Mouse (Mus musculus) kidney, postnatal 25 days (tissue): ENCODE measurements around the gene Ptgfrn.

Source experiments
- DNase-seq, 2 experiments: peaks; one replicate each; pipeline ENCODE4 v3.0.0; 2021; ENCODE audit warnings: mixed read lengths in 2 of 2

The Ptgfrn gene

DNA sequence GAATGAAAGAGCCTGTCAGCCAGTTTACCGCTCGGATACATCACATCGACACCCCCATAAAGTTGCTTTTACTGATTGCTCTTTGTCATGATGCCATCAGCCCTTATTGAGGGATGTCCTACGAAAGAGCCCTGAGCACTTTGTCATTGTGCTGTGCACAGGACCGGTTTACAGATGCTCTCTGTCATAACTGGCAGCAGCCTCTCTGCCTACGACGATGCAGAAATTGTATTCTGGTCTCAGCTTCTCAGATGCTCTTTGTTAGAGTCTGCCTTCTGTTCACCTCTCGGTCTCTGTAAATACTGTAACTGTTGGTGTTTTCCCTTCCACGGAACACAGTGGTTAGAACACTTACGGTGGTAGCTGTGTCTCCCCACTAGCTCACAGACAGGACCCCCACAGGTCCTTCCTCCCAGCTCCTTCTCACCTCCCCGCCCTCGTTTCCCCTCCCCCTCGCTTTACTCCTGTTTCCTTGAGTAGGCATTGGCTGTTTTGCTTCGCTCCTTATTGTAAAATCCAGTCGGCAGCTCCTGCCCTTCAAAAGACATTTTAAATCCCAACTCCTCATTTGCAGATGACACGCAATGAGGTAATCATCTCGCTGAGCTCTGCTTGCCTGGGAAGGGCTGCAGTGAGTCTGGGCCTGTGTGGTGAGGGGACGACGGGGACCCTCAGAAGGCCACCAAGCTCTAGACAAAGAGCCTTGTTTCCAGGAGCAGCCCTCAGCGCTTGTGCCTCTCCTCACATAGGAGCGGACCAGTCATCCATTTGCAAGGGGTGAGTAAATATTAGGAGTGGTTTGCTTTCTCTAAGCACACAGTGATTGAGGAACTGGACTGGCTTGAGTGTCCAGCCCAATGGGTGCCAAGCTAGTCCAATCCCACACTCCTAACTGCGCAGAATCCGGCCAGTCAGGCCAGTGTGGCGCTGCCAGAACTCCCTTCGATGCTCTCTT, 6.6 kb upstream of the Ptgfrn start:
- DNase-seq = no peak

DNA sequence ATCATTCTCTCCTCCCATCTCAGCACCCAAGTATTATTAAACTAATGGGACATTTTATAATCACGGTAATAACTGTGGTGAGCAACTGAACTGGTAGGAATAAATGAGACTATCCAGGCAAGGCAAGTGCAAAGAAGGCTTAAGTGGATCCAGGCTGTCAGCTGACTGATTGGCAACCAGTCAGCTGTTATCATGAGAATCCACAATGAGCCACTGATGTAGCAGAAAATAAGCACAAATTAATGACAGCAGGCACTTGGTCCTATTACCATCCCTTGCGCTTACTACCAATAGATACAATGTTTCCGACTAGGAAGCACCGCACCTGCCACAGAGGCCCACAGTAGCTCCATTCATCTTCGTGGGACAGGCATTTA, 2.4 kb upstream of the Ptgfrn start:
- DNase-seq = no peak

GRCm38 (mm10) chr3:101111848-101112517, 1.9 kb upstream of the Ptgfrn start:
- DNase-seq = no peak

- no peak for DNase-seq
These were observed 1.2 kb upstream of the Ptgfrn start for GRCm38 (mm10) chr3:101111321-101111720.

GRCm38 (mm10) chr3:101110838-101111103, 693 bp upstream of the Ptgfrn start:
- no peak for DNase-seq

DNA sequence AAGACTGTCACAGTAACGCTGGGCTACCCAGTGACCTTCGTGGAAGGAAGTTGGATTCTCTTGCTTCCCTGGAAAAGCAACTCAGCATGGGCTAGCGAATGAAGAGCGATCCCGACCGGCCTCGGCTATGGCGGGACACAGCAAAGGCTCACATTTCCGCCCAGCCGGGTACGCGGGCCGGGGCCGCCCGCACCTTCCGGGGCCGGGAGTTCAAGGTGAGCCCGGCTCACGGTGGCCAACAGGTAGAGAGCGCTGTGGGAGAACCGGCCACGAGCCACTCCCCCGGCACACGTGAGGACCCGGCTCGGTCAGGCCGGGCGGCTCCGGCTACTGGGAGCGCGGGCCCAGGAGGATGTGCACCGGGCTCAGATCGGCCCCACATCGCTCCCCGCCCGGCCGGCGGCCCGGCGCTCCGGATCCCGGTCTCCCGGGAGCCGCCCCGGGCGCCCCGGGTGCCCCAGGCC, 488 bp downstream of the Ptgfrn start:
- peak; percentile 56 to 84 for DNase-seq

- no peak for DNase-seq
These were observed 1.2 kb downstream of the Ptgfrn start for GRCm38 (mm10) chr3:101108848-101109247.

DNA sequence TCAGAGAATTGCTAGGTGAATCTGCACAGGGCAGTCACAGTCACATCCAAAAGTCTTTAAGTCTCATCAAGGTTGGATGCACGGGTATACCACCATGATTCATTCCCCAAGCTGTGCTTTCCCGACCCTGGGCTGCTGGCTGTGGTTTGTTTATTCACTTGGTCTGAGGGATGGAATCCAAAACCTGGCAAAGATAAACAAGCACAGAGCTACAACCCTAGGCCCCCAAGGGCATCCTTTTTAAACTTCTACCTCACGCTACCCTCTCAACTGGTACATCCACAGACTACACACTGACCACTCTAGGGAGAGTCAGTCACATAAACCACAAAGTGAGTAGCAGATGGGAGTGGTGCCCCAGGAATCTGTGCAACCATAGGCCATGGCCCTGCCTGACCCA, 1.8 kb downstream of the Ptgfrn start:
- DNase-seq = no peak

GRCm38 (mm10) chr3:101106326-101106725, 3.8 kb downstream of the Ptgfrn start:
- no peak for DNase-seq

GRCm38 (mm10) chr3:101105486-101105885, 4.6 kb downstream of the Ptgfrn start:
- no peak for DNase-seq

DNA sequence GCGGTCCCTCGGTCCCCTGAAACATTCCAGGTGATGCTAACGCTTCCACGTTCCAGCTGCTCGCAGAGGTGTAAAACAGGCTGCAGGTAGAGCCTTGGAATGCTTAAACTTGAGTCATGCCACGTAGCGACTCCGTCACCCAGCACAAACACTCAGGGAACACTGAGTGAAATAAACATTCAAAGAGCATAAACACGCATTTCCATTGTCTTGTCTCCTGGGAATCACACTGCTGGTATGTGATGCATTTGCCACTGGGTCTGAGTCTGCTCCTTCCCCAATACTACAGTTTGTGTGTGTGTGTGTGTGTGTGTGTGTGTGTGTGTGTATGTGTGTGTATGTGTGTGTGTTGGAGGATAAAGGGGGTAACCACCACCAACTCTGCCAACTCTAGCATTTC, 5.2 kb downstream of the Ptgfrn start:
- no peak for DNase-seq

- no peak for DNase-seq
These were observed 6.3 kb downstream of the Ptgfrn start for GRCm38 (mm10) chr3:101103770-101104169.

- DNase-seq = no peak
These were observed 8.0 kb downstream of the Ptgfrn start for GRCm38 (mm10) chr3:101102106-101102505.

- DNase-seq = no peak
These were observed 8.9 kb downstream of the Ptgfrn start for GRCm38 (mm10) chr3:101101184-101101583.

GRCm38 (mm10) chr3:101099701-101100357, 10.2 kb downstream of the Ptgfrn start:
- no peak for DNase-seq

- no peak for DNase-seq
These were observed 12.0 kb downstream of the Ptgfrn start for GRCm38 (mm10) chr3:101098073-101098472.

DNA sequence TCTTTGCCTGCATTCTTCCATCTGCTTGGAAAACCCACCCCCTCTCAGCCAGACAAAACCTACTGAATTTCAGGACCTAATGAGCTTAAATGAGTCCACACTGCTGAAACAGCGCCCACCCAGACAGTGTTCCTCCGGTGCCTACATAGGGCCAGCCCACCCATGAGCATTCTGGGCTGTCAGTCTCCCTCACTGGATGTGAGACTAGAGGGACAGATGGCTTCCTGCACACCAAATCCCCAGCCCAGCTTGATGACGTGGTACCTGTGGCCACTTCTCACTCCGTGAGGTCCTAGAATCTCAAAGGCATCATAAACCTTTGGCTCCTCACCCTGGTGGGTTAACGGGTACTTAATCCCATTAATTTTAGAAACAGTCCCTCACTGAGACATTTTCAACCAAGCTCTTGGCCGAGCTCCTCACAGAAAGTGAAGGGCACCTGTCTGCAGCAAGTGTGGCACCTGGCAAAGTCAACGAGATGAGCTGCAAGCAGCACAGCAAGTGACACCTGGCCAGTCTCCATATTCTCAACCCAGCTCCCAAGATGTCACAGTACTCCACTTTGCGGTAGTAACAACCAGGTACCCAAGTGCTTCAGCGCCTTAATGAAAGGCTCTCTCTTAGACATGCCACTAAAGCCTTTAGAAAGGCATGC, 12.8 kb downstream of the Ptgfrn start:
- DNase-seq = no peak

DNA sequence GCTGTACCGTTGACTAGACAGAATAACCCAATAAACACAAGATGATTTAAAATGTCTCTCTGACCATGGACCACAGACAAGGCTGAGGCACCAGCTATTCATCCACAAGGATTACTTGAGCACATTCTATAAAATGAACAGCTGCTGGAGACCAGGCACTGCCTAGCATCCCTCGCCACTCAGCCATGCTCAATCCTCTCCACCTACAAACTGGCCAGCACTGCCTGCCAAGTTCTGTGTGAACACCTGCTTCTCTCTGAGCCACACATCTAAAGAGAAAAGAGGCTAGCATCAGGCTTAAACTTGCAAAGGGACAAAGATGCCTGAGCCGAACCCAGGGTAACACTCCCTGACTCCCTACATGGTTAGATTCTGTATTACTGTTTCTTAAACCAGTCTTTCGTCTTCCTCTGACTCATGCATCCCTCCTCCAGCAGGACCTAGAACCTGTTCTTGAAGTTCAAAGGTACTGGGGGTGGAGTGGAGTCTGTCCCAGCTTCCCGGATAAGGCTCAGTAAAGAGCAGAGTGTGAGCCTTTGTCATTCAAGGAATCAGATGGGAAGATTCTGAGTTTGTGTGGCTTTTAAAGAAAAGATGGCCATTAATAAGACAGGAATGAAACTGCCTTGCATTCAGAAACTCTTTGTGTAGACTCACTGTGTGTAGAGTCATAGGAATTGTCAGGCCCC, 14.2 kb downstream of the Ptgfrn start:
- no peak for DNase-seq

DNA sequence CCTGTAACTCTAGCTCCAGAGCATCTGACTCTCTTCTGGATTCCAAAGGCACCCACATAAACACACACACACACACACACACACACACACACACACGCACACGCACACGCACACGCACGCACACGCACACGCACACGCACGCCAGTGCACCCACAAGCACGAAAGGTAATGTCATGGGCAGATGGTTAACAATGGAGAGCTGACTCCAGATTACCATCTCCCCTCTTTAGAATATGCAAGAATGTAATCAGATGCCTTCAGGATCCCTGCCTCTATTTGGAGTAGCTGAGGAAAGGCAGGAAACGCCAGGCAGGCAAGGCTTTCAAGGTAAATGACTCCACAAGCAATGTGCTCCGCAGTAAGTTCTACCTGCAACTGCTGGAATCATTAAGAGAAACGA, 17.9 kb downstream of the Ptgfrn start:
- DNase-seq = no peak

DNA sequence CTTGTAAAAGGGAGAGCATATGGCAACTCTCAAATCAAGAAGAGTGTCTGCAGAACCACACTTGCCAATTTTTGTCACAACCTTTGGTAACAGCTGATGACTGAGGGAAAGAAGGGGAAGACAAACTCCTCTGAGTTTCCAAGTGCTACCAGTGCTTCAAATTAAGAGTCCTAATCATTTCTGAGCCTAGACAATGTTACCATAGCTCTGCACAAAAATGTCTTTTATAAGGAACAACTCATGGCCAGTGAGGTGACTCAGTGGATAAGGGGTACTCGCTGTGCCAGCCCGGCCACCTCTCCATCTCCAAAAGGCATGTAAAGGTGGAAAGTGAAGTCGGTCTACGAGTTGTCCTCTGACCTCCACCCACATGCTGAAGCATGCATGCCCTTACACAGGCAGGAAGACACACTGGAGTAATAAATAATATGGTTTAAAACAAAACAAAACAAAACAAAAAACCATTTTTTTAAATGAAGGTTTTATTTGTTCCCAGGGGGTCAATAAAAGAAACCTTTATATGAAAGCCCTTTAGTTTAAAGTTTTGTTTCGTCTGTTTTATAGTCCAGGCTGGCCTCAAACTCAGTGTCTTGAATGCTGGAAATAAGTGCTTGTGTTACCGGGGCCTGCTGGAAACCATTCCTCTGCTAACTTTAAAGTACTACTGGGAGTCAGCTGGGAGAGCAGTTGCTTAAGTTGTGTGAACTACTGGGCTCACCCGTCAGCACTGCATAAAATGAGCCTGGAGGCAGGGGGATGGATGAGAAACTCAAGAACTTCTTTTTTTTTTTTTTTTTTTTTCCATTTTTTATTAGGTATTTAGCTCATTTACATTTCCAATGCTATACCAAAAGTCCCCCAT, 23.3 kb downstream of the Ptgfrn start:
- no peak for DNase-seq

DNA sequence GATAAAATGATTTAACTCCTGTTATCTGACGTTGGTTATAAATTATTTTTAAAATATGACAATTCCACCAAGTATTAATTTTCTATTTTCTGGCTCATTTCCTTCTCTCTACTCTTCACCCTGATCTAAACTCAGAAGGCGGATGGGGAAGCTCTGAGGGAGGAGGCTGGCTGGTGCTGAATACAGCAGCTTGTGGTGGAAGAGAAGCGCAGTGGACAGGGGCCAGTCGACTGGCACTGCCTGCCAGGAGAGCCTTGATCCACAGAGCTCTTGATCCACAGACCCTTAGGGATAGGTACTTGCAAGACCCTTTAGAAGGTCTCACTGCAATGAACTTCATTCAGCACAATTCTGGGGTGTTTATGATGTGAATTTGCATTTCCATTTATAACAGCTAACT, 29.2 kb downstream of the Ptgfrn start:
- no peak for DNase-seq

DNA sequence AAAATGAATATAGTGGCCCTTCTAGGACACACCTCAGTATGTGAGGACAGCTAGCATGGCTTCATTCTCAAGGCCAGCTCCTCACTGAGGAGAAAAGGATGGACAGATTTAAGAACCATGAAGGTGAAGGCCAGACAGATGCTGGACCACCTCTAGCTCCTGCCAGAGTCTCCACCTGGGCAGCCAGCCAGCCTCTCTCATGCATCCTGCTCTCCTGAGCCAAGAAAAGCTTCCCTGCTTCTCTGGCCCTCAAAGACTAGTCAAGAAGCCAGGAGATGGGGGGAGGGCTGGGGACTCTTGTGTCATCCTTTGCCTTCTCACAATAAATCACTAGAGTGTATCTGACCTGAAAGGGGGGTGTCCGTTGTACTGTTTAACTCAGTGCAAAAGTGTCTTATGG, 31.7 kb downstream of the Ptgfrn start:
- peak; percentile 66 to 67 for DNase-seq
